Mouse (Mus musculus): ENCODE results near the gene A030005K14Rik.

A030005K14Rik gene

DNA sequence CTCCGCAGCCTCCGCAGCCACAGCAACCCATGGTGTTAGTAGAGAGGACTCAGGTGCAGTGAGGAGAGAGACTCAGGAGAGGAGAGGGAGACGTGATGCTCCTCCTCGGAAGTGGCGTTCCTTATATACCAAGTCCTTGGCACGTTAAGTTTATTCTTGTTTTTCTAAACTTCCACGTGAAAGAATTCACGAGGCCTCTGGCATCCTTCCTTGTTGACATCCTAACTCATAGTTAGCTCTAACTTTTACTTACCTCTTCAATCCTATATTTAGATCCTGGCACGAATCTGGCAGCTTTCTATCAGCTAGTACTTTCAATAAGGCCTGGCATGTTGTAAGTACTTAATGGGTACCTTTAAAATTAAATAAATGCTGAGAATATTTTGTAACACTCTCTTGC is at the start of gene A030005K14Rik:
Gene A030005K14Rik (minus strand): TSS at position 101 of the 400 bp plus-strand sequence.
- DNase-seq (ENCODE audit: low spot score in 2 of 2), result no peak

DNA sequence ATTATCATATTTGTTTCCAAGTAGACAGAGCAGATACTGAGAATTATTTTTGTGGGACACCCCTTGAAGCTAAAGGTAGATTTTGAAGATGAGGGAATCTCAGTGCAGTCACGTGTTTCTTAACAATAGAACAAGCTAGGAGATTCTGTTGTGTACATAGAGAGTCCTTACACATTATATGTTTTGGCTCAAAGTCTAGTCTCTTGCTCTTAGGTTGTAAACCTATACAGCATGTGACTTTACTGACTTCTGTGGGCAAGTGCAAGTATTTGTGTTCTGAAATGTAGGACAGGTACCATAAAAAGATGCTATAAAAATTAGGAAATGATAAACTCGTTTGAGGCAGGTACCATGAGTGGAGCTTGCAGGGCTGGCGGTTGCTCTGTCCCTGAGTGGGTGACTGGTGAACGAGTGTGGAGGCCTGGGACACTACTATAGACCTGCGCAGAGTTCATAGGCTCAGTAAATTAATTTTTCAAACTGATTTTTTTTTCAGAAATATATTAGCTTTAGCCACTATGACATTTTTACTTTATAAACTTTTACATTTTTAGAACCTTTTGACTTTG is 48.3 kb upstream of the A030005K14Rik start:
- no peak for DNase-seq (ENCODE audit: low spot score in 2 of 2)

DNA sequence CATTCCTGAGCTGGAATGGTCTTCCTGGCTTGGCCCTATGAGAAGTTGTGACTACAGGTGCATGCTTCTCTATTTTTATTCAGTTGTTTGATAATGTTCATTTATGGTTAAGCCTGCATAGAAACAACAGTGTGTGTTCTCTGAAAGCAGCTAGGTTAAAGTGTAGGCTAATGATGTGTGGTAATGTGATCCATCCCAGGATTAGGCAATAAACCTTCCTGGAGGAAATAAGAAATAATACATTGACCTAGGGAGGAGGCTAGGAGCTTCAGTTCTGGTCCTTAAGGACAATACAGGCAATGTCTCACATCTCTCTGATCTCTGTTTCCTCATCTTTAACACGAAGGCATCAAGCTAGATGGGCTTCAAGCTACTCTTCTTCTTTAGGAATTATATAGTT is 46.3 kb upstream of the A030005K14Rik start:
- no peak for DNase-seq (ENCODE audit: low spot score in 2 of 2)

- no peak for DNase-seq (ENCODE audit: low spot score in 2 of 2)
These were observed 42.7 kb upstream of the A030005K14Rik start for GRCm38 (mm10) chr1:83101891-83102290.

GRCm38 (mm10) chr1:83099580-83100137 is 40.5 kb upstream of the A030005K14Rik start:
- no peak for DNase-seq (ENCODE audit: low spot score in 2 of 2)

GRCm38 (mm10) chr1:83099160-83099559 is 40.0 kb upstream of the A030005K14Rik start:
- DNase-seq (ENCODE audit: low spot score in 2 of 2), result no peak

GRCm38 (mm10) chr1:83096935-83097334 is 37.8 kb upstream of the A030005K14Rik start:
- DNase-seq (ENCODE audit: low spot score in 2 of 2), result no peak

GRCm38 (mm10) chr1:83091268-83091667 is 32.1 kb upstream of the A030005K14Rik start:
- DNase-seq (ENCODE audit: low spot score in 2 of 2), result no peak

- no peak for DNase-seq (ENCODE audit: low spot score in 2 of 2)
These were observed 25.6 kb upstream of the A030005K14Rik start for GRCm38 (mm10) chr1:83084790-83085189.

DNA sequence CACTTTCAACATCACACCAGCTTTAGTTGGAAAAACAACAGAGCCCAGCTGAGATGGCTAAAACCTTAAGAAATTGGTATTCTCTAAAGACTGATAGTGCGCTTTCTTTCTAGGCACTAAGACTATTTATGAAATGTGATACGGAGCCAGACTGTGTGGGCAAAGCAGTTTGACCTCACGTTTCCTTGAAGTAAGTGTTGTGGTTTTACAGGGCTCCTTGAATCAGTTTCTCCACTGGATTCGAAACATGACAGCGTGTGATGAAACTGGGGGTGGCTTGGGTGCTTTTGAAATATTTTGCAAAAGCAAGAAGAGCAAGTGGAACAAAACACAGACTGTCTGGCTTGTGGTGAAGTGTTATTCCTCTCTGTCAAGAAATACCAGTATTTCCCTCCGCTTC is 17.8 kb upstream of the A030005K14Rik start:
- no peak for DNase-seq (ENCODE audit: low spot score in 2 of 2)

DNA sequence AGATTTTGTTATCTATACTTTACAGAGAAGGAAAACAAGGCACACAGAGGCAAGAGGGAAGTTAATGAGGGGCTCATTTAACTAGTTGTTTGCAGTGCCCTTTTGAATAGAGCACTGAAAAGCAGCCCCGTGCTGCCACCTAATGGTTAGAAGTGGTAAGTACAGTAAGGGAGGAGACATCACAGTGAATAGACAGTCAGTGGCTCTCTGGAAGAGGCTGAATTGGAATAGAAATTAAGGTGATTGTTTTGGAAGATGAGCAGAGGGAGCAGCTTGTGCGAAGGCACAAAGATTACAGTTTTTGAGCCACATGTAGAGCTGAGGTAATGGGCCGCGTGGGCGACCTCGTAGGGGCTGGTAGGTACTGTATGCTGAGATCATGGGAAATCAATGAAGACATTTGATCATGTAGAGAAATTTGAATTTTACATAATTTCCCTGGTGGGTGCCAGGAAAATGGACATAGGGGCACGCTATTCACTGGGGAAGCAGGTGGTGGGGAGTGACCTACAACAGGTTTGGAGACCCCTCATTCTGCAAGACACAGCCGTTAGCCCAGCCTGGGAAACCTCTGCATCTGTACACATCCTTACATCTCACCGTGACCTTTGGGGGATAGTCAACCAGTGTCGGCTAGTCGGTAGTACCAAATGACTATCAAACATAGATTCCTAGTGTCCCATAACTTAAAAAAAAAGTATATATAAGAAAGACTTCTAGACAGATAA is 17.2 kb upstream of the A030005K14Rik start:
- no peak for DNase-seq (ENCODE audit: low spot score in 2 of 2)

DNA sequence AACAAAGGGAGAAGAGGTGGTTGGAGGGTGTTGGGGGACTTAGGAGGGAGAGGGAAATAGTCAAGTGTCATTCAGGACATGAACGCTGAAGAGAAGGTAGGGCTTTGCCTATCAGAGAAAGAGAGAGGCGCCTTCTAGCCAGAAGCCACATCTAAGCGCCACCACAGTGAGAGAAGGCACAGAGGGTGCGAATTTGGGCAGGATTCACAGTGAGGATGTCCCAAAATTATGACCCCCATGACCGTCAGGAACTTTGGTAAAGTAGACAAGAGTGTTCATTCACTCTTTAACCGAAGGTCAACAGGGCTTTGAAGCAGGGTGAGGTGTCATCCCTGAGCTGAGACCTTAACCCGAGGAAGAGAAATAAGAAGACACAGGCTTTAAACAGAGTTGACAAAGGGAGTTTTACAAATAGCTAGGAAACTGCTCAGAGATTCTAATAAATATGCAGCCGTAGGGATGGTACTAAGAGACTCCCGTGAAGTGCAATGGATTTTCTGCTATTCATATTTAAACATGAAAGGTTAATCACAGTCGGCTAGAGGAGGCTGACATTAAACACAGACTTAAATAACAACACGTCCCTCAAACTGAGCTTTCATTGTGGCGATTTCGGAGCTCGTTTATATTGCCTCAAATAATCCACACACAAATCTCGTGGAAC is 16.5 kb upstream of the A030005K14Rik start:
- no peak for DNase-seq (ENCODE audit: low spot score in 2 of 2)

DNA sequence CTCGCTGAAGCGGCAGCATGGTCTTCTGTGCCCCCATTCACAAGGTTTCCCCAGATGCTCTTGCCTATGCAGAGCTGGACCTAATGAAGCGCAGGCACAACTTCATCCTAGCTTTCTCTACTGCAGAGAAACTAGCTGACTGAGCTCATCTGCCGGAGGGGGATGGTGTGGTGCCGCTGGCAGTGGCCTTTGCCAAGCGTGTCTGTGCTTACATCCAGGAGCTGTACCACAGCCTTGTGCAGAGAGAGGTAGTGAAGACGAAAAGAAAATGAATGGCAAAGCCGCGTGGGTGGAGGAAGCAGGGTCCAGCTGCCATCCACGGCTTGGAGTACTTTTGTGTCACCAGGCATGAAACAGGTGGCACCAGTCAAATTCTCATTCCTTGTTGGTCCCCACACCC is 8.0 kb upstream of the A030005K14Rik start:
- DNase-seq (ENCODE audit: low spot score in 2 of 2), result no peak

- DNase-seq (ENCODE audit: low spot score in 2 of 2), result no peak
These were observed 7.4 kb upstream of the A030005K14Rik start for GRCm38 (mm10) chr1:83066577-83066976.

- no peak for DNase-seq (ENCODE audit: low spot score in 2 of 2)
These were observed 5.7 kb upstream of the A030005K14Rik start for GRCm38 (mm10) chr1:83064851-83065250.

DNA sequence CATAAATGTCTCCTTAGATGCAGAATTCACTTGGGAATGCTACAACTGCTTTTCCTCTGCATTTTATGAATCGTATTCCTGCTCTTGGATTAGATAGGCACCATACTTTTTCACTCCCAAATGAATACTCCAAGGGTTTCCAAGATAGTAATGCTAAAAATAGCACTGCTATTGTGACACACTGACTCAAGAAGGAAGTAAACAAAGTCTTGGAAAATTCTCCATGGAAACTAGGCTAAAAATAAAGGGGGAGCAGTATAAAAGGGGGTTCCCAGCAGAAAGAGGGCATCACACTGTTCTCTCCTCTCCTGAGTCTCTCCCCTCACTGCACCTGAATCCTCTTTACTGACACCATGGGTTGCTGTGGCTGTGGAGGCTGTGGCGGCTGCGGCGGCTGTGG is 1.5 kb upstream of the A030005K14Rik start, which contains the start of gene Krtap28-13:
Gene Krtap28-13 (plus strand): TSS at position 288 of the 400 bp plus-strand sequence.
- DNase-seq (ENCODE audit: low spot score in 2 of 2), result no peak

DNA sequence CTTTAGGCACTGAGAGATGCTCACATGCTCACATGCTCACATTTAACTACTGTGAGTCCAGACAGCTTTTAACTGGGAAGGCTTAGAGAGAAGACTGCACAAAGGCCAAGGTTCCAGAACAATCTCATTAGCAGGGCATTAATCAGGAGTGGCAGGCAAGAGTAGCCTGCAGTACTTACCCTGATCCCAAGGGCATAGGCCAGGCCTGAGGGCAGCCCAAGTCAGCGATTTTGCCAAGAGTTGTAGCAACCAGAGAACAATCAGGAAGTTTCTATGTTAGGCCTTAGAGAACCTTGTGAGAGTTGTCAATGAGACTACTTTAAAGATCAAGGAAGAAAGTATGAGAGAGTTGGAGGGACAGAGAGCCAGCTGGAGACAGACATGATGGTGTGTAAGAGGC is 697 bp downstream of the A030005K14Rik start:
- no peak for DNase-seq (ENCODE audit: low spot score in 2 of 2)

GRCm38 (mm10) chr1:83044882-83045427 is 14.2 kb downstream of the A030005K14Rik start, which contains the start of gene Gm47969:
Gm47969 (plus strand) TSS chr1:83044932.
- no peak for DNase-seq (ENCODE audit: low spot score in 2 of 2)

DNA sequence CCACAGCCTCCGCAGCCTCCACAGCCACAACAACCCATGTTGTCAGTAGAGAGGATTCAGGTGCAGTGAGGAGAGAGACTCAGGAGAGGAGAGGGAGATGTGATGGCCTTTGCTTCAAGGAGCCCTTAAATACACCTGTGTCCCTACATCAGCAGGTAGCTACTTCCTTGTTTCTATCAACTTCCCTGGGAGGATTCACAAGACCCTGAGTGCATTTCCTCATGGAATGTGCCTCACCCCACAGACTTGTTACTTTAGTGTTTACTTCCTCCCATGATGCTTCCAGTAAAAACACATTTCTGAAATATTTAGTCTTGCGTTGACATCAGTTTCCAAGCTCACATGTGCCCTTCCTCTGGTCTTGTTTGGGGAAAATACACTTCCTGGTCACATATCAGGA is 16.8 kb downstream of the A030005K14Rik start, which contains the start of gene Krtap28-10:
Gene Krtap28-10 (minus strand): TSS at position 101 of the 400 bp plus-strand sequence.
- no peak for DNase-seq (ENCODE audit: low spot score in 2 of 2)

DNA sequence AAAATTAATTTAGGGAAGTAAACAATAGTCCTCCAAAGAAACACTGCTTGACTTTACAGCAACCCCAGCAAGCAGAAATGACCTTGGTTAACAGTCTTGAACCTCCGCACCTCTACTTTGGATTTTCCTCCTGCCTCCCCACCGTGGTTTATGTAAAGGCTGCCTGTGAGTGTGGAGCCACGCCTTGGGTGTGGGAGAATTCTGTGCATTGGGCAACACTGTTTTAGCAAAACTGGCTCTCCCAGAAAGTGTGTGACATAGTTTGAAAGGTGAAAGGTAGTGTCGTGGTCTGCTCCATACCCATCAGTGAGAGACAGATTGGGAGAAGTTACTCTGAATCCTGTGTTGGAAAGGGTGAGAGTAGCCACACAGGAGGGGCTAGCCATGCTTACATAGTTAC is 20.1 kb downstream of the A030005K14Rik start:
- DNase-seq (ENCODE audit: low spot score in 2 of 2), result no peak

GRCm38 (mm10) chr1:83038109-83038672 is 21.0 kb downstream of the A030005K14Rik start, which contains the start of gene Slc19a3:
Slc19a3 (minus strand) TSS chr1:83038448.
- no peak for DNase-seq (ENCODE audit: low spot score in 2 of 2)
